Mouse (Mus musculus) heart, postnatal 0 days (tissue): ENCODE results near the gene Hif3a.

Source experiments
- CTCF ChIP-seq: IDR thresholded peaks from 2 replicates; pipeline ENCODE4 v1.5.1; 2016; ENCODE audit warnings: antibody characterized with exemption, control low read depth, low read depth
- EP300 ChIP-seq: IDR thresholded peaks from 2 replicates; pipeline ENCODE4 v1.6.1; 2016; ENCODE audit warnings: antibody characterized with exemption, low read depth

- TF ChIP-seq CTCF (no peak), EP300 (peak; percentile 45; the same call in 1 of the 2 replicates)
Measured at GRCm38 (mm10) chr7:17056601-17057523, 5.4 kb downstream of the Hif3a start.
